Mouse (Mus musculus): ENCODE results near the gene Tmem18.

Gene Tmem18

GRCm38 (mm10) chr12:30628466-30628865, 44.2 kb downstream of the Tmem18 start:
- in situ Hi-C loops (cut with MboI; ENCODE audit: low pct_unique_long_range_greater_than_20kb in 1 of 2, low sequenced_read_pairs in 2 of 2, unreplicated experiment in 1 of 2), result no loop called here

DNA sequence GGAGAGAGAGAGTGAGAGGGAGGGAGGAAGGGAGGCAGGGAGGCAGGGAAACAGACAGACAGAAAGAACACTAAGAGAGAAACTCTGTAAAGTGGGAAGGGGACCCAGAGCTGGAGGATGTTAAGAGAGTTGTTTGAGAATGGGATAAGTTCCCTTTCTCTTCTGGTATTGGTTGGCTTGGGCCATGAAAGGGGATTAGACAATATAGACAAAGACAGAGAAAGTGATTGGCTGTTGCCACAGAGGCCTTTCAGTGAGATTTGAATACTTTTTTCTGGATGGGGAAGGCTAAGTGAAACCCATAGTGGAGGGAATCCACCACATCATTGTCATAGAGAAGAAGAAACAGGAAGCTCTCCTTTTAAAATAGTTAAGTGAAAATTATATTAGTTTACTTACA, 50.3 kb downstream of the Tmem18 start:
- in situ Hi-C loops (cut with MboI; ENCODE audit: low pct_unique_long_range_greater_than_20kb in 1 of 2, low sequenced_read_pairs in 2 of 2, unreplicated experiment in 1 of 2), result no loop called here

Measured in mouse embryonic stem cell (cell line).